Mouse (Mus musculus) megakaryocyte-erythroid progenitor cell, adult 5-6 weeks (primary cell): ENCODE results near the gene Fam98a. TPM values are rescaled to one million over a fixed set of nuclear protein-coding genes. Genes with fewer than 3 reads are reported as not detected.

ENCODE experiments used
- ATAC-seq: replicated peaks from 2 replicates; pipeline ENCODE4 v1.8.0; 2016; ENCODE audit warnings: mild to moderate bottlenecking, inconsistent platforms; ENCODE audit not compliant: severe bottlenecking, poor library complexity, low FRiP score, low TSS enrichment
- total RNA-seq, 2 experiments: library from RNA; stranded (forward) in 1 of 2; stranded (reverse) in 1 of 2; fragments of 200-1000, 215-1000 nt in 1 of 2; fragments of >200 nt in 1 of 2; fragmentation: Nextera tagmentation in 1 of 2; gene quantifications; 2 replicates each; pipeline ENCODE4 v1.2.3; 2014 to 2017

Fam98a gene
- total RNA-seq (2014; fragmentation: Nextera tagmentation), result 43.4 and 64.2 TPM in 2 replicates
- 31.8 and 33.9 TPM in 2 replicates for total RNA-seq (2017)

DNA sequence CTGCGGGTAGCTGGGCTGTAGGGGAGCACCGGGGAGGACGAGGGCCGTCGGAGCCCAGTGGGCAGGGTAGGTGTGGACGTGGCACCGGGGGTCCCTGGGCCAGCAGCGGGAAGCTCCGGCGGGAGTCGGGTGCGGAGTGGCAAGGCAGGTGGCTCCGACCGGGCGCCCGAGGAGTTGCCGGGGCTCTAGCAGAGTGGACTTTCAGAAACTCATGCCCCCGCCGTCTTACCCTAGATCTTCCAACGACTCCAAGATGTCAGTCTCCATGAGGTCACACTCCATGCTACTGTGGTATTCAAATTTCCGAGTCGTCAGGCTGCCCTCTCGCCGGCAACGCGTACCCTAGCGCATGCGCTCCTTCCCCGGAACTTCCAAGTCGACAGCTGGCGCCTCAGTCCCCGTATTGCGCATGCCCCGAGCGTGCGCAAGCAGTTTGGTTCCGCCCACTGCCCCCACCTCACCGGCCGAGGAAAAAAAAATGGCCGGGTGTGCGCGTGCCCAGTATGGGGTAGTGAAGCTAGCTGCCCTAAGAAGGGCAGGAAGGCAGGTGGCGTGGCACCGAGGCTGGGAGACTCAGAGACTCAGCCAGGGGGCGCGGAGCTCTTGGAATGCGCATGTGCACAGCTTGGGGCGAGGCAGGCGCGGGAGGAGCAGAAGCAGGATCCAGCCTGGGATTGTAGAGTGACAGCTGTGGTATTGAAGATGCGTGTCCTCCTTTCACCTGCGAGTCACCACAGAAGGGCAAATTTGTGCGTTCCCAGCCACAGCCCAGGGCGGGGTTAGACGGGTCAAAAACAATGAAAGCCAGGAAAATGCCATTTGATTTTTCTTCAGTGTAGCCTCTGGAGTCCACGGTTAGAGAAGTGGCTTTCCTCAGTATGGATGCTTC lies at the start of gene Fam98a:
TSS of gene Fam98a (minus strand) at position 435 of the 889 bp plus-strand sequence.
- ATAC-seq, result peak; percentile 97

- no peak for ATAC-seq
These were observed 46.9 kb upstream of the Fam98a start for GRCm38 (mm10) chr17:75598652-75599051.

DNA sequence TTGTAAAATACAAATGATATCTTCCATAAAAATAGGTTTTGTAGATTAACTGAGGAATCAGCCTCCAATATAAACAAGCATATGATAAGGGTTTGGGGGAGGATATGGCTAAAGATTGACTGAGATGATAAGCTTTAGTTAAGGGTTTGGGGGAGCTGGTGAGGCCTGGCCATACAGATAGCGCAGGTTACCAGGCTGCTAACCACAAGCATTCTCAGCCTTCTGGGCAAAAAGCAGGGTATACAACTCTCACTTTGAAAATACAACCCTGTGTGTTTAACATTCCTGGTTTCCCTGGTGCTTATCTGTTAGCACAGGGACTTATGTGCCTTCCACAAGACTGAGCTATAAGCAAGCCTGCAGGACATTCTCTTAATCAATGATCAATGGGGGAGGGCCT lies 31.0 kb upstream of the Fam98a start:
- no peak for ATAC-seq

DNA sequence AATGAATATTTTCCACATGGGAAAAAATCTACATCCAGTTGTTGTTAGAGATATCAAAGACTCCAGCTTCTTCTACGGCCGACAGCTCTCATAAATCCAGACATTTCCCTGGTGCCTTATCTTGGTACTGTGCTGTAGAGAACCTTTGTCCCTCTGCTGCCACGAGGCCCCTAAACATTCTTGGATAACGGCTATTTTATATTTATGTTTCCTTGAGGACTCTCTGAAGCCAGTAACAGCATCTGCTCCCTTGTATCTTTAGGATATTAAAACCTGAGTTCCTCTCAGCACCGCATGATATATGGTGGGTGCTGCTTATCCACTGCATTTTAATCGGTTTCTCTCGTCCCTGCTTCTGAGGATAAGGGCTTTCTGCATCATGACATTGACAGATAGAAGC lies 23.9 kb upstream of the Fam98a start:
- ATAC-seq, result no peak

DNA sequence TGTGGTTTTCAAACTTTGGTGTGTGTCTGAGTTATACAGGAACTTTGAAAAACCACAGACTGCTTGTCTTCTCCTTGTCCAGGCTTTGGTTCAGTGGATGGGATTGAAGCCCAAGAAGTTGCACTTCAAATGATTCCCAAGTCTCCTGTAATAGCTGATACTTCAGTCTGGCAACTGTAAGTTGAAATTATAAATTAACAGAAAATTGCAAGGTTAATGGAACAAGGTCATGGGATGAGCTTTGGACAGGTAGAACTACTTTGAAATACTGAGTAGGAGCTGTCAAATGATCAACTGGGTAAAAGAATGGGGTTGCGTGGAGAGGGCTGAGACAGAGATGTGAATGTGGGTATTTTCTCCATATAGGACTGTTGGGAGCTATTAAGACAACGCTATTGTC lies 6.3 kb upstream of the Fam98a start:
- ATAC-seq, result no peak

DNA sequence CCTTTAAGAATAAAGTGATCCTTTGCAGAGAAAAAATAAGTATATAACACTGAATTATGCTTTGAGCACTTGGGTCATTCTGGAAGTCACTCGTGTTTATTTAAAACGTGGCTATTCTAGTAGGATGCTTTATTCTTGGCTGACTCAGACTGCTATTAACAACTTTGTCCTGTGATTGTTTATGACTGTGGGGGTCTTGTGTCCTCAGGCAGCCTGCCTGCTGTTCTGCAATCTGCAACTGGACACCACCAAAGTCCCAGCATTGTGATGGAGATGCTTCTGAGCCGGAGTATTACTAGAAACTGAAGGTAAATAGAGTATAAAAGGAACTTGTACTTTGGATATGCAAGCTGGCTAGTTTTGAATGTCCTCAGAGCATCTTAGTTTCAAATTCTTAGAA lies 5.3 kb upstream of the Fam98a start:
- no peak for ATAC-seq

DNA sequence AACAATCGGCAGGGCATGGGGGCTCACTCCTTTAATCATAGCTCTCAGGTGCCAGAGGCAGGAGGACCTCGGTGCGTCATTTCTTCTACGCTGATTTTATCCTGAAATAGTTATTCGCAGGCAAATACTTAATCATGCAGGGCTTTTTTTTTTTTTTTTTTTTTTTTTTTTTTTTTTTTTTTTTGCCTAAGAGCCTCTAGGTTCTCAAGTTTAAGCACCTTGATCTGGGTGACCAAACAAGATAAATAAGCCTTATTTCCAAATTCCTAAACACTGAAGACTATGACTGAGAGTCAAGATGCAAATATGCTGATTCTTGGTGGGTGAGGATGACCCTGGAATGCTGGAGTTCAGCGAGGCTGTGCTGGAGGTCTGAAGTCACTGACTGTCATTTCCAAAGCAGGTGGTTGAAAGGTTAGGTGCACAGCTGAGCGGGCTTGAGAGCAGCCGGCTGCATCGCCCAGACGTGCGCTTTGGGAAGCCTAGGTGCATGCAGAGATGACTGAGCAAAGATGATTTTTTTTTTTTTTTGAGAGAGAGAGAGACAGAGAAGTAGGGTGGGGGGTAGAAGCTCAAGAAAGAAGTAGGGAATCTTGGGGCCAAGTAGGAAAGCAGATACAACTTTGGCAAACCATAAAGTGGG lies 854 bp downstream of the Fam98a start:
- 0 out of 2 replicates have a peak, but pooled peaks have one; percentile 7 for ATAC-seq

- ATAC-seq, result peak; percentile 35
These were observed 7.5 kb downstream of the Fam98a start for GRCm38 (mm10) chr17:75544262-75544661.

DNA sequence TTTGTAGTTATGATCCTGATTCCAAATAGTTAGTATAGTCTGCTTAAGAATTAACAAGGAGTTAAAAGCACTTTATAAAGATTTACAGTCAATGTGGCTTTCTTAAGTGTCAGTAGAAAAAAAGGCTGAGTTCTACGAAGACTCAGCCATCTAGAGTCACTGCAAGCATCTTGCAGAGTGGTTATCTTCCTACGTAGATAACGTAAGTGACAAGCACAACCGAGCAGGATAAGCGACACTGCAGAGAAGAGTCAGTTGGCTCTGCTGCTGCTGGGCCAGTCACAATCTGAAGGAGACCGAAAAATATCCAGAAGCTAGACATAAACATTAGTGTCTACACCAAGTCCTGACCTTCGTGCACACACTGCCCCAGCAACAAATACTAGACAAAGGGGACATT lies 8.3 kb downstream of the Fam98a start:
- ATAC-seq, result peak; percentile 91

- ATAC-seq, result no peak
These were observed 11.9 kb downstream of the Fam98a start for GRCm38 (mm10) chr17:75539841-75540240.

DNA sequence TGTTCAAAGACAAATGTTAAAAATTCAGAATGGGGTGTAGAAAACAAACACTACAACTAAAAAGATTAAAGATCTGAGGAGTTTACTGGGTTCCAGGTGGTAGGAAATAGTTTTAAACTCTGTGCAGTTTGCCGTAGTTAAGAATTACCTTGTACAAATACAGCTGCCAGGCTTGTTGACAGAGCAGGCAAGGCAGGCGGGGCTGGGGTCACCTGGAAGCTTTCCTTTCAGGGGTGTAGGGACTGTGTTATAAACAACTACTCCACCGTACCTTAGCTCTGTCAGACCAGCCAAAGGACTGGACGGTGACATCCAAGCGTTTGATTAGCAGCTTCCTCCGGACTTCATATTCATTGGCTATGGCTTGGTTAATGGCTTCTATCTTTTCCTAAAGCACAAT lies 12.6 kb downstream of the Fam98a start:
- no peak for ATAC-seq

GRCm38 (mm10) chr17:75538431-75538830 lies 13.3 kb downstream of the Fam98a start:
- ATAC-seq, result no peak

- ATAC-seq, result no peak
These were observed 14.7 kb downstream of the Fam98a start for GRCm38 (mm10) chr17:75537050-75537445.

DNA sequence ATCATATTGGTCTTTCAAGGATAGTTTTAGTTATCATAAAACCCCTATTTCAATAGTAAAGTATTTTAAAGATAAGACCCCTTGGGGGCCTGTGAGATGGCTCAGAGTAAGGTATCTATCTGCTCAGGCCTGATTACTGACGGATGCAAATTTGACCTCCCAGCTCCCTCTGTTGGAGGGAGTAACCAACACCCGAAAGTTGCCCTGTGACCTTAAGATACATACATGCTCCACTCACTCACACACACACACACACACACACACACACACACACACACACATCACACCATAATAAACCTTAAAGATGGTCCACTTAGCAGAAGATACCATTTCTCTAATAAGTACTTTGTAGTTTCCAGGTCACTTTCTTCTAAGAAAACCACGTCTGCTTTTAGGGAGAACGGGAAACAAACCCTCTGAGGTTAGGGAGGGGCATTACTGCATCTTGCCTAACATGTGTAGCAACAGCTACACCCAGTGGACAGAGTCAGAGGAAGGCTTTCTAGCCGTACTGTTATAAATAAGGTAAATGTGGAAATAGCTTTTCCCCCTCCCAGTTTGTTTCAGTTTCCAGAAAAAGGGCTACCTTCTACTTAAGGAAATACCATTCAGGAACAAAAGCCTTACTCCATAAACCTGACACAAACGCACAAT lies 15.2 kb downstream of the Fam98a start:
- ATAC-seq, result peak; percentile 74

DNA sequence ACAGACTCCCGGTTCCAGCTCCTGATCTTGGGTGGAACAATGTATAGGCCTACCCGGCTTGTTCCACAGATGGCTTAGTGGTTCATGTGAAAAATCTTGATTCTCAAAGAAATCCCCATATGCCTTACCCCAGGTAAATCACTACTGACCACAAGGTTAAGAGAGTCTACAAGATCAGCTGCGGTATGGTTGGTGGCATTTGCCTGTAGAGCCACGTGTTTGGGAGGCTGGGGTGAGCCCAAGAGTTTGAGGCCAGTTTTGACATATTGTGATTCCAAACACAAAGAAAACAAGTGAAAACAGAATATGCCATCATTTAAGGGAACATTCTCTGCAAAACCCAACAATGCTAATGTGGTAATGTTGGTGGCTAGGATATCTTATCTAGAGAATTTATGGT lies 16.1 kb downstream of the Fam98a start:
- ATAC-seq, result no peak

- no peak for ATAC-seq
These were observed 17.3 kb downstream of the Fam98a start for GRCm38 (mm10) chr17:75534314-75535020.

DNA sequence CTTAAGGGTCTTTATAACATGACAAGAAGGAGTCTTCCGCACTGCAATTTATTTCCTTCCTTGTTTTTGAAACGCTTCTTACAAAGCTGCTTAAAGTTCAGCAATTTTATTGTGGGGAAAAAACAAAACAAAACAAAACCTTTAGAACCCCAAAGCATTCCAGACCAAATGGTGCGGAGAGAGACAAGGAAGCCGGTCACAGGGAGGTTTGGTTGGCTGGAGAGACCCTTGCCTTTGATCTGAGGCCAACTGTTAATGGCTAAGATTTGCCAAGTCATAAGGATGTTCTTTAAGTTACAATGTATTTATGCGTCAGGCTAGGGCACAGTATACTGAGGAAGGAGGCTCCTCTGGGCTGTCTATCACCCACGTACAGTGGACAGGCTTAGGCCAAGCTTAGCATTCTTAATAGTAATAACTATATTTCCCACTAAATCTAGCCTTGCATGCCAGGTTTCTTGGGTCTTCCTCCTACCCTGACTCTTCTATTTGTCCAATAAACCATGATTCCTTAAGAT lies 19.2 kb downstream of the Fam98a start:
- no peak for ATAC-seq

GRCm38 (mm10) chr17:75529222-75529935 lies 22.4 kb downstream of the Fam98a start:
- ATAC-seq, result no peak

DNA sequence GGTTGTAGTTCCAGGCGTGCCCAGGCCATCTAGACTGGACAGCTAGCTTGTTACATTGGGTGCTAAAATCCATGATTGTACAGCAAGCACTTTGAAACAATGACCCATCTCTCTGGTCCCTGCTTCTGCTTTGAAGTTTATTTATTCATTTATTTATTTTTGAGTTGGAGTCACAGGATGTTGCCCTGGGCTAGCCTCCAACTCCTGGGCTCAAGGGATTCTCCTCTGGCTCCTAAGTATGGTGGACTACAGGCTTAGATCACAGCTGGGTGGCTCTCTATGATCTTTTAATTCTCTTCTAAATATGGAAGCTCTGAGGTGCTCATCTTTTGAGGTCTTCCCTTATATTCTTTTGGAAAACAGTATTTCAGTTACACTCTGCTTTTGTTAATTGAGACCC lies 25.3 kb downstream of the Fam98a start:
- no peak for ATAC-seq
